Mouse (Mus musculus) ES-E14 (cell line): Measurements from ENCODE around the gene Hist1h2ad.

ENCODE experiments used
- HCFC1 ChIP-seq: IDR thresholded peaks from 2 replicates; pipeline ENCODE4 v1.6.1; 2012; ENCODE audit warnings: low read length, inconsistent platforms, borderline replicate concordance; ENCODE audit not compliant: insufficient read depth
- ZC3H11A ChIP-seq: IDR thresholded peaks from 2 replicates; pipeline ENCODE4 v1.6.1; 2012; ENCODE audit warnings: low read depth, mild to moderate bottlenecking, inconsistent platforms, low read length, borderline replicate concordance

DNA sequence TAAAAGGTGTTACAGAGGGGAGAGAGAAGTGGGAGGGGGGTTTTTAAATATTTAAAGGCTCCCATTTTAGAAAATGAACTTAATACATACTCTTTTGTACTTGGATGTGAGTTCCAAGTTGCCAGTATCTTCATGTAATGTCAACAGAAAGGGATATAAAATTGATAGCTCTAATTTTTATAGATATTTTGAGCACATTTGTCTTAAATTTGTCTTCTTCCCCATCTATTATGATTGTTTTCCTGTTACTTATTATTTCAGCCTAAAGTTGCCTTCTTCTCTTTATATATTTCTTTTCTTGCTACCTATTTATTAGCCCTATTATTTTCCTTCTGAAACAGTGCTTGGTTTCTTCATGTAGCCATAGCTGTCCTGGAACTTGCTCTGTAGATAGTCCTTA lies 21.2 kb upstream of the Hist1h2ad start, which contains the start of gene Hist1h1d:
- TF ChIP-seq ZC3H11A (no peak), HCFC1 (no peak)
